In the genomic region with DNA sequence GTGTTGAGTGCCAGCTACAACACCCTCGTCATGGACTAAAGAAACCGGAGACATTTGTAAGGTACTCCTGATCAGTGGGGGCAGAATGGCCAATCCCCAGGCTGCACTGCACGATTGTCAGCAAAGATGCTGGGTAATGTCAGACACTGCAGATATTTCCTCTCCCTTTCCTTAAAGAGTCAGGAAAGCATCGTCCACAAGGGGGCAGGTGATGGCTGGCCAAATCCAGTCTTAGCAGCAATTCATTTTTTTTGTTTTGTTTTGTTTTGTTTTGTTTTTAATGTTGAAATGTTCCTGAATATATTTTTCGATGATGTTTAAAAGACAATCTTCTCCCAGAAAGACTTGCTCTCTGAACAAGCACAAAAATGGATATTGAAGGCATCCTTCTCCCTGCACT, we compare ENCODE assay signal across 12 mouse cellular contexts. TPM values are rescaled to one million over a fixed set of nuclear protein-coding genes. Genes with fewer than 3 reads are reported as not detected.
A peak's percentile ranks its signal among the peaks of the same experiment; 100 is the strongest.
DNase-seq lines count a peak whose midpoint lies in the region; TF ChIP-seq lines count a peak whose summit lies in the region.
"Had no signal": no experiment of that assay in that cellular context is flagged by ENCODE, and none has a peak within 500 bp of the region (broad histone marks: within the 10 kb centered on the region; RNA-seq: fewer than 3 reads in every experiment).

No protein-coding gene starts in this region.

- peaks cover 2% of the 10 kb centered on the region; the same call in 1 of the 2 replicates for H3K4me1 ChIP-seq in lung, adult 2 months (ENCODE audit: control insufficient read depth, insufficient read depth, low read length)
- H3K4me1 ChIP-seq: embryonic facial prominence, embryonic 13.5 days; stomach, embryonic 15.5 days had no signal

- DNase-seq in gastrocnemius, adult 2 months: no peak
- no peak for DNase-seq in gastrocnemius, postnatal 14 days
- DNase-seq in lung, adult 2 months: no peak
- no peak for DNase-seq in lung, postnatal 25 days (ENCODE audit: low spot score)
- DNase-seq in adipocyte (ENCODE audit: low spot score): peak; percentile 74
- DNase-seq in splenic B cell, adult 2 months (ENCODE audit: low read depth, low spot score): peak; percentile 53
- DNase-seq in gastrocnemius, postnatal 4 days (ENCODE audit: low spot score in 2 of 2): no peak
- no peak for DNase-seq in layer of hippocampus, postnatal 36 days

- H3K27ac ChIP-seq in gastrocnemius, adult 2 months: no peak overlapping the region
- H3K27ac ChIP-seq: embryonic facial prominence, embryonic 13.5 days; heart, embryonic 15.5 days; limb, embryonic 13.5 days; stomach, embryonic 15.5 days had no signal

- peak; percentile 52 for TF ChIP-seq CTCF in gastrocnemius, adult 2 months (IDR thresholded peaks at IDR 0.05)
- TF ChIP-seq CTCF in lung, adult 2 months (IDR thresholded peaks at IDR 0.05; ENCODE audit: insufficient read depth, low read length): peak; percentile 27; the same call in 1 of the 2 replicates

- no peaks in the 10 kb centered on the region for H3K36me3 ChIP-seq in splenic B cell, adult 2 months (ENCODE audit: control insufficient read depth, insufficient read depth, low read length, poor library complexity, severe bottlenecking)
- H3K36me3 ChIP-seq: embryonic facial prominence, embryonic 13.5 days; heart, embryonic 15.5 days; limb, embryonic 13.5 days; stomach, embryonic 15.5 days had no signal

- intact Hi-C loops in gastrocnemius, adult 2 months (cut with DNase I): no loop called here
- intact Hi-C loops in gastrocnemius, postnatal 14 days (cut with DNase I; ENCODE audit: low total_unique reads): no loop called here

- H3K4me3 ChIP-seq in gastrocnemius, adult 2 months: no peak overlapping the region
- no peak overlapping the region for H3K4me3 ChIP-seq in lung, adult 2 months (replicated peaks; ENCODE audit: extremely low read depth, low read depth, low read length)
- H3K4me3 ChIP-seq: embryonic facial prominence, embryonic 13.5 days; heart, embryonic 15.5 days; limb, embryonic 13.5 days; stomach, embryonic 15.5 days had no signal

- H3K27me3 ChIP-seq in splenic B cell, adult 2 months (ENCODE audit: control insufficient read depth, insufficient read depth, low read length, poor library complexity, severe bottlenecking): no peaks in the 10 kb centered on the region
- H3K27me3 ChIP-seq: embryonic facial prominence, embryonic 13.5 days; heart, embryonic 15.5 days; limb, embryonic 13.5 days; stomach, embryonic 15.5 days had no signal

- 32% methylated on average over 5 of the region's 5 CpGs for WGBS in lung, adult 2 months

- TF ChIP-seq POLR2A in lung, adult 2 months (IDR thresholded peaks at IDR 0.05; ENCODE audit: borderline replicate concordance, extremely low read depth, low read depth, low read length): no peak

RNA-seq across cellular contexts. Expression of a gene that starts 15.9 kb away (rescaled TPM):
- 10 to 100 TPM; 55.8 to 80.1 TPM for total RNA-seq in gastrocnemius, adult 2 months (2021)
- 100 to 1,000 TPM; 163 to 168 TPM for total RNA-seq in gastrocnemius, postnatal 14 days (2021)
- polyA plus RNA-seq in lung, adult 2 months (2012; rRNA removed): 299 and 343 TPM in 2 replicates
- 100 to 1,000 TPM; 291 to 333 TPM for total RNA-seq in gastrocnemius, postnatal 4 days (2021)
- total RNA-seq in layer of hippocampus, postnatal 36 days (2021): 100 to 1,000 TPM; 336 to 357 TPM

Comparison
In these comparisons a context has a peak if more than half of its experiments do, and no peak if none do; other contexts are left out.
1. DNase-seq: peak in adipocyte (single experiment) and splenic B cell, adult 2 months (single experiment); none in gastrocnemius, adult 2 months (single experiment), gastrocnemius, postnatal 14 days (single experiment), lung, adult 2 months (single experiment), lung, postnatal 25 days (single experiment), gastrocnemius, postnatal 4 days (0 of 2) and layer of hippocampus, postnatal 36 days (0 of 2).